Mouse (Mus musculus) liver, embryonic 14.5 days (tissue): Measurements from ENCODE around the gene Efcab5. TPM values are rescaled to one million over a fixed set of nuclear protein-coding genes. Genes with fewer than 3 reads are reported as not detected.

Experiments used
- ATAC-seq: fragments of 200-750 bp; cut with Nextera tagmentation; 2 replicates; pipeline ENCODE4 v1.8.0; 2017; ENCODE audit warnings: moderate number of reproducible peaks, mild to moderate bottlenecking, moderate library complexity; ENCODE audit not compliant: insufficient read depth
- DNase-seq, 3 experiments: peaks; one replicate each; pipeline ENCODE4 v3.0.0-alpha.2; 2012 to 2013; ENCODE audit warnings: low read depth in 3 of 3, low spot score in 3 of 3
- H3K27ac ChIP-seq: fragments of 300-500 bp; sonication (generic); 2 replicates; pipeline ENCODE4 v1.5.1; 2014; ENCODE audit warnings: moderate library complexity, mild to moderate bottlenecking, control low read depth, inconsistent platforms
- H3K27me3 ChIP-seq: fragments of 300-500 bp; sonication (generic); 2 replicates; pipeline ENCODE4 v1.6.1; 2014; ENCODE audit warnings: mild to moderate bottlenecking, low read length, moderate library complexity; ENCODE audit not compliant: control insufficient read depth, insufficient read depth
- H3K36me3 ChIP-seq: fragments of 300-500 bp; sonication (generic); replicated peaks from 2 replicates; pipeline ENCODE4 v1.6.1; 2014; ENCODE audit warnings: low read depth; ENCODE audit not compliant: control insufficient read depth, insufficient read depth
- H3K4me1 ChIP-seq, 2 experiments: fragments of 200-500 bp in 1 of 2; fragments of 300-500 bp in 1 of 2; sonication (generic) in 1 of 2; replicated peaks; 2 replicates each; pipeline ENCODE4 v1.6.1; 2012 to 2014; ENCODE audit warnings: antibody characterized with exemption in 1 of 2, inconsistent platforms in 1 of 2, low read length in 1 of 2; ENCODE audit not compliant: control insufficient read depth in 2 of 2, insufficient read depth in 2 of 2
- H3K4me2 ChIP-seq: fragments of 300-500 bp; sonication (generic); 2 replicates; pipeline ENCODE4 v1.6.1; 2014; ENCODE audit warnings: low read depth, mild to moderate bottlenecking, control low read depth, moderate library complexity
- H3K4me3 ChIP-seq, 2 experiments: fragments of 200-500 bp in 1 of 2; fragments of 300-500 bp in 1 of 2; sonication (generic) in 1 of 2; 2 replicates each; pipeline ENCODE4 v1.5.1; 2012 to 2014; ENCODE audit warnings: low read depth in 2 of 2, low read length in 2 of 2, mild to moderate bottlenecking in 2 of 2, control low read depth in 1 of 2, inconsistent platforms in 1 of 2, moderate library complexity in 1 of 2; ENCODE audit not compliant: insufficient read depth in 1 of 2
- H3K9ac ChIP-seq: fragments of 300-500 bp; sonication (generic); replicated peaks from 2 replicates; pipeline ENCODE4 v1.6.1; 2014; ENCODE audit warnings: mild to moderate bottlenecking, control low read depth, moderate library complexity
- H3K9me3 ChIP-seq: fragments of 300-500 bp; sonication (generic); 2 replicates; pipeline ENCODE4 v1.6.1; 2016; ENCODE audit warnings: low read length, mixed read lengths; ENCODE audit not compliant: control insufficient read depth
- CTCF ChIP-seq: IDR thresholded peaks from 2 replicates; pipeline ENCODE4 v1.5.1; 2016; ENCODE audit warnings: antibody characterized with exemption, low read depth, control low read depth
- EP300 ChIP-seq: IDR thresholded peaks from 2 replicates; pipeline ENCODE4 v1.6.1; 2016; ENCODE audit warnings: antibody characterized with exemption, low read depth
- WGBS: fragments of 180-500 bp; shearing (Covaris S2); extraction: QIAGEN DNeasy Blood & Tissue Kit; methylation state at CpG from one replicate; pipeline ENCODE4 v1.1.7; 2014; ENCODE audit not compliant: insufficient replicate concordance; 5-methylcytosine and 5-hydroxymethylcytosine counted together
- polyA plus RNA-seq, 2 experiments: library from polyadenylated mRNA; depleted of rRNA in 1 of 2; stranded (reverse) in 1 of 2; unstranded in 1 of 2; fragments of >200 nt; fragmentation: Nextera tagmentation in 1 of 2; extraction: Ambion mirVana in 1 of 2; gene quantifications; 2 replicates each; pipeline versions ENCODE4 v1.2.1 to v1.2.3; 2012 to 2014

The Efcab5 gene
- polyA plus RNA-seq, 2 experiments = 0.05 to 0.27 TPM

- ATAC-seq (peak; percentile 89), DNase-seq (peak; percentile 79 to 82 (median 80))
- H3K4me2 ChIP-seq = peak within 1 kb of the TSS; percentile 94
- peak within 1 kb of the TSS; percentile 78 to 91 for H3K4me3 ChIP-seq
- WGBS = 0% methylated on average over 74 of the region's 82 CpGs
- no peaks in the 10 kb centered on the region for H3K27me3 ChIP-seq
- no peaks in the 10 kb centered on the region for H3K9me3 ChIP-seq
- H3K27ac ChIP-seq = peak within 1 kb of the TSS; percentile 83
- peaks cover 9 to 10% of the 10 kb centered on the region in 2 experiments for H3K4me1 ChIP-seq
- H3K9ac ChIP-seq = peak within 1 kb of the TSS; percentile 97
- H3K36me3 ChIP-seq = no peaks in the 10 kb centered on the region
- no peak for TF ChIP-seq EP300
- TF ChIP-seq CTCF = 0 out of 2 replicates have a peak, but pooled peaks have one; percentile 18
Observed at GRCm38 (mm10) chr11:77215951-77216760, 27.4 kb upstream of the Efcab5 start, which contains the start of gene Ssh2. TSS of gene Ssh2 (plus strand) at chr11:77216287.

- peak overlapping the region; percentile 94 for H3K4me2 ChIP-seq
- H3K27me3 ChIP-seq = no peaks in the 10 kb centered on the region
- TF ChIP-seq CTCF = no peak
- no peak for TF ChIP-seq EP300
- DNase-seq = no peak
- H3K36me3 ChIP-seq = no peaks in the 10 kb centered on the region
- peak overlapping the region; percentile 78 to 91 for H3K4me3 ChIP-seq
- H3K27ac ChIP-seq = peak overlapping the region; percentile 46
- WGBS = 4% methylated on average over 11 of the region's 11 CpGs
- no peaks in the 10 kb centered on the region for H3K9me3 ChIP-seq
- peaks cover 9 to 10% of the 10 kb centered on the region in 2 experiments for H3K4me1 ChIP-seq
- peak; percentile 43; the same call in 1 of the 2 replicates for ATAC-seq
- H3K9ac ChIP-seq = peak overlapping the region; percentile 97
Observed at GRCm38 (mm10) chr11:77215483-77215882, 26.7 kb upstream of the Efcab5 start.

GRCm38 (mm10) chr11:77214755-77215154 lies 26.0 kb upstream of the Efcab5 start:
- Histone ChIP-seq H3K9ac (no peak overlapping the region), H3K4me1 (peaks cover 9 to 10% of the 10 kb centered on the region in 2 experiments), H3K4me2 (peak overlapping the region; percentile 94), H3K9me3 (no peaks in the 10 kb centered on the region), H3K27ac (no peak overlapping the region), H3K36me3 (no peaks in the 10 kb centered on the region), H3K27me3 (no peaks in the 10 kb centered on the region), H3K4me3 (peak overlapping the region in 1 of 2 experiments; percentile 91; a peak in 1 of 4 replicates)
- ATAC-seq (no peak), DNase-seq (peak in 2 of 3 experiments; percentile 49 to 64)
- 0% methylated on average over 1 of the region's 1 CpGs for WGBS
- peak; percentile 79 for TF ChIP-seq CTCF
- TF ChIP-seq EP300 = no peak

- no peak overlapping the region; the same call in 1 of the 2 replicates for H3K4me2 ChIP-seq
- no peak overlapping the region for H3K27ac ChIP-seq
- TF ChIP-seq EP300 (no peak), CTCF (no peak)
- no peaks in the 10 kb centered on the region for H3K9me3 ChIP-seq
- peaks cover 9 to 10% of the 10 kb centered on the region in 2 experiments for H3K4me1 ChIP-seq
- H3K27me3 ChIP-seq = no peaks in the 10 kb centered on the region
- ATAC-seq (no peak), DNase-seq (no peak)
- no peak overlapping the region for H3K4me3 ChIP-seq
- H3K36me3 ChIP-seq = no peaks in the 10 kb centered on the region
- no peak overlapping the region for H3K9ac ChIP-seq
- WGBS = 82% methylated on average over 1 of the region's 1 CpGs
Observed at GRCm38 (mm10) chr11:77214142-77214692, 25.4 kb upstream of the Efcab5 start.

GRCm38 (mm10) chr11:77200703-77201102 lies 11.9 kb upstream of the Efcab5 start:
- DNase-seq = no peak
- Histone ChIP-seq H3K4me3 (no peak overlapping the region), H3K27ac (no peak overlapping the region), H3K9ac (no peak overlapping the region), H3K4me1 (peaks cover 0 to 7% of the 10 kb centered on the region in 2 experiments; a peak in 2 of 4 replicates), H3K4me2 (no peak overlapping the region), H3K27me3 (no peaks in the 10 kb centered on the region), H3K9me3 (no peaks in the 10 kb centered on the region), H3K36me3 (no peaks in the 10 kb centered on the region)
- TF ChIP-seq CTCF = no peak
- 17% methylated on average over 1 of the region's 1 CpGs for WGBS
- no peak for ATAC-seq
